Mouse (Mus musculus) ES-E14 (cell line): ENCODE measurements around the gene Sphk2. TPM values are rescaled to one million over a fixed set of nuclear protein-coding genes. Genes with fewer than 3 reads are reported as not detected.

ENCODE experiments used
- DNase-seq: peaks from one replicate; pipeline ENCODE4 v3.0.0-alpha.2; 2013; ENCODE audit warnings: low read depth, low spot score
- H3K27ac ChIP-seq: 2 replicates; pipeline ENCODE4 v1.5.1; 2012; ENCODE audit warnings: low read depth, mild to moderate bottlenecking, low read length, moderate library complexity, mixed read lengths; ENCODE audit not compliant: poor library complexity, insufficient read depth, severe bottlenecking
- H3K36me3 ChIP-seq: 2 replicates; pipeline ENCODE4 v1.6.1; 2012; ENCODE audit warnings: mild to moderate bottlenecking, low read length, moderate library complexity, mixed read lengths; ENCODE audit not compliant: control insufficient read depth, poor library complexity, insufficient read depth, severe bottlenecking
- H3K4me1 ChIP-seq, 2 experiments: fragments of 150-350 bp in 1 of 2; sonication (generic) in 1 of 2; 2 replicates each; pipeline ENCODE4 v1.6.1; 2012; ENCODE audit warnings: low read length in 2 of 2, mild to moderate bottlenecking in 1 of 2, mixed read lengths in 1 of 2; ENCODE audit not compliant: control insufficient read depth in 2 of 2, insufficient read depth in 2 of 2, poor library complexity in 1 of 2
- H3K4me3 ChIP-seq, 2 experiments: fragments of 150-350 bp in 1 of 2; sonication (generic) in 1 of 2; 2 replicates each; pipeline ENCODE4 v1.5.1; 2012; ENCODE audit warnings: low read length in 2 of 2, low read depth in 1 of 2, mild to moderate bottlenecking in 1 of 2, mixed read lengths in 1 of 2; ENCODE audit not compliant: insufficient read depth in 1 of 2, poor library complexity in 1 of 2, severe bottlenecking in 1 of 2
- H3K9ac ChIP-seq: 2 replicates; pipeline ENCODE4 v1.6.1; 2012; ENCODE audit warnings: low read depth, mild to moderate bottlenecking, low read length, mixed read lengths; ENCODE audit not compliant: poor library complexity, insufficient read depth, severe bottlenecking
- H3K9me3 ChIP-seq: fragments of 150-350 bp; sonication (generic); 2 replicates; pipeline ENCODE4 v1.6.1; 2012; ENCODE audit warnings: low read depth, mild to moderate bottlenecking, low read length; ENCODE audit not compliant: control insufficient read depth, insufficient read depth
- CHD2 ChIP-seq: IDR thresholded peaks from 2 replicates; pipeline ENCODE4 v1.6.1; 2014; ENCODE audit warnings: mild to moderate bottlenecking, low read depth, low read length, inconsistent platforms
- HCFC1 ChIP-seq: IDR thresholded peaks from 2 replicates; pipeline ENCODE4 v1.6.1; 2012; ENCODE audit warnings: low read length, inconsistent platforms, borderline replicate concordance; ENCODE audit not compliant: insufficient read depth
- MAFK ChIP-seq: IDR thresholded peaks from 2 replicates; pipeline ENCODE4 v1.6.1; 2014; ENCODE audit warnings: mild to moderate bottlenecking, low read depth, low read length, inconsistent platforms; ENCODE audit not compliant: insufficient read depth
- ZC3H11A ChIP-seq: IDR thresholded peaks from 2 replicates; pipeline ENCODE4 v1.6.1; 2012; ENCODE audit warnings: low read depth, mild to moderate bottlenecking, inconsistent platforms, low read length, borderline replicate concordance
- ZNF384 ChIP-seq: IDR thresholded peaks from 2 replicates; pipeline ENCODE4 v1.6.1; 2012; ENCODE audit warnings: low read depth, low read length, inconsistent platforms
- in situ Hi-C, 2 experiments: fragments of 600-800 bp; cut with MboI; formaldehyde crosslinking; loops; one replicate each; pipeline ENCODE4 v1.15.1; 2025; ENCODE audit warnings: low sequenced_read_pairs in 2 of 2, inconsistent platforms in 1 of 2; ENCODE audit not compliant: unreplicated experiment in 2 of 2
- total RNA-seq: library from RNA; depleted of rRNA; stranded (reverse); fragments of 300-350 nt; gene quantifications from 2 replicates; pipeline ENCODE4 v1.2.3, GENCODE M21; 2012

Gene Sphk2
- total RNA-seq, 1 experiment, result 21.5 TPM

DNA sequence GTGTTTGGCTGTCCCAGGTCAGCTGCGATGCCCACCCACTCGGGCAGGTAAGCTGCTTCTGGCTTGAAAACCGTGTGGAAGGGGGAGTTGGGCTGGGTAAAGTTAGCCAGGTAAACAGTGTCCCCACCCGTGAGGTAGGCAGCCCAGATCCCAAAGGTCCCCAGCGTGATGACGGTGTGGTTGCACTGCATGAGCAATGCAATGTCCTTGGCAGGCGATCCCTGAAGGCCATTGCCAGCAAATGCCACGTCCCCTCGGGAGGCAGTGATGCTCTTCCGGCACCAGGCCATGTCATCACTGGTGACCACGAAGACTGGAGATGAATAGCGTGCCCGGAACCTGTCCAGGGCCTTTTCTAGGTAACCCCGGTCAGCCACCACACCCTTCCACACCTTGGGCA lies 39.3 kb downstream of the Sphk2 start:
- Histone ChIP-seq H3K4me3 (no peak overlapping the region), H3K9me3 (no peaks in the 10 kb centered on the region), H3K36me3 (peaks cover 3% of the 10 kb centered on the region; the same call in 1 of the 2 replicates), H3K27ac (no peak overlapping the region), H3K9ac (no peak overlapping the region), H3K4me1 (peaks cover 0 to 9% of the 10 kb centered on the region in 2 experiments; a peak in 1 of 4 replicates)
- in situ Hi-C loops, result no loop called here
- TF ChIP-seq ZNF384, result no peak
- no peak for TF ChIP-seq HCFC1
- no peak for TF ChIP-seq MAFK
- TF ChIP-seq ZC3H11A, result no peak
- no peak for TF ChIP-seq CHD2
- DNase-seq, result no peak

DNA sequence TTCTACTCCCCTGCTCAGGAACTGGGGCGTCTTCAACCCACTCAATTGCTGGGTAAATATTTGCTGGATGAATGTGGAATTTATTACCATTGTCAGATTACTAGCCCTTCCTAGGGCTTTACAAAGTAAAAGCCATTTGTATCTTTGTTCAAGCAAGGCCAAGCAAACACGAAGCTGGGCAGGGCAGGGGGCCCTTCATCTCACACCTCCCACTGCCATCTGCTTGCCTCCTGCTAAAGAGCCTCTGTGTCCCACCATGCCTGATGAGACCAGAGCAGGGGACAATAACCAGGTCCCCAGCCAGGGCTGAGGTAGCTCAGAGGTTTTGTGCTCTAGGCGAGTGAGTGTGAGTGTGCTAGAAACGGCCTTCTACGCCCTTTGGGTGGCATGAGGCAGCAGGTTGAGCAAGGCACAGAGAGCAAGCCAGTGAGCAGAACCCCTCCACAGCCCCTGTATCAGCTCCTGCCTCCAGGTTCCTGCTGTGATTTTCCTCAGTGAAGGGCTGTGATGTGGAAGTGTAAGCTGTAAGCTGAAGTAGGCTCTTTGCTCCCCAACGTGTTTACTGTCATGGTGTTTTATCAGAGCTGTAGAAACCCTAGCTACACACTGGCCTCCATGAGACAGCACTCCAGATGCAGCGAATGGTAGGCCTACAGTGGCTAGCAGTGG lies 40.0 kb downstream of the Sphk2 start:
- Histone ChIP-seq H3K9me3 (no peaks in the 10 kb centered on the region), H3K4me1 (peaks cover 0 to 9% of the 10 kb centered on the region in 2 experiments; a peak in 1 of 4 replicates), H3K4me3 (no peak overlapping the region), H3K9ac (no peak overlapping the region), H3K27ac (no peak overlapping the region), H3K36me3 (peaks cover 3% of the 10 kb centered on the region; the same call in 1 of the 2 replicates)
- in situ Hi-C loops, result no loop called here
- DNase-seq, result no peak
- TF ChIP-seq ZC3H11A (no peak), ZNF384 (no peak), MAFK (no peak), CHD2 (no peak), HCFC1 (no peak)

DNA sequence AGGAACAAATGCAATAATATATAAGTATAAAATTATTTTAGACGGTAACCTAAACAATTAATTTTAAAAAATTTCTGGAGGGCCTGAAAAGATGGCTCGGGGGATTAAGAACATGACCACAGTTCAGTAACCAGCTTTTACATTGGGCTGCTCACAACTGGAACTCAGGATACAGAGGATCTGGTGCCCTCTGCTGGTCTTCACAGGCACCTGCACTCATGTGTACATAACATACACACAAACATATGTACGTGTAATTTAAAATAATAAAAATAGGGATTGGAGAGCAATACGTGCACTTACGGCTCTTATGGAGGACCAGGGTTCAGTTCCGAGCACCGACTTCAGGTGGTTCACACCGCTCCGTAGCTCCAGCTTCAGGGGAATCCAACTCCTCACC lies 48.9 kb downstream of the Sphk2 start:
- Histone ChIP-seq H3K27ac (no peak overlapping the region), H3K36me3 (no peaks in the 10 kb centered on the region), H3K9ac (no peak overlapping the region), H3K9me3 (no peaks in the 10 kb centered on the region), H3K4me3 (no peak overlapping the region), H3K4me1 (peaks cover 2 to 9% of the 10 kb centered on the region in 2 experiments; a peak in 2 of 4 replicates)
- DNase-seq, result no peak
- in situ Hi-C loops, result no loop called here
- TF ChIP-seq ZNF384 (no peak), HCFC1 (no peak), ZC3H11A (no peak), CHD2 (no peak), MAFK (no peak)

DNA sequence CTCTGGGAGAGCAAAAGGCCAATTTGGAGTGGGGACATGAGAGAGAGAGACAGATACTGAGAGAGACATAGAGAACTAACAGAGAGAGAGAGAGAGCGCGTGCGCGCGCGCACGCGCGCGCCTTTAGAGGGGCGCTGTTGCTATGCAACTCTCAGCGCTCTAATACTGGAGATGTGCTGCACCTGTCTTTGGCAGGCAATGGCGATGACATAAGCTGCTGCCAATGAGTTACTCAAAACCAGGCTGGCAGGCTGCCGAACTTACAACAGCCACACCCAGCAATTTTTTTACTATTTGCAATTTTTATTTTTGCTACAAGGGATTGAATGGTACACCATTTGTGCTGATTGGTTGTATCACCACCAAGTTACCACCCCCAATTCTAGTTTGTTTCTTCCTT lies 50.0 kb downstream of the Sphk2 start:
- H3K4me3 ChIP-seq, result no peak overlapping the region
- H3K27ac ChIP-seq, result no peak overlapping the region
- H3K9me3 ChIP-seq, result no peaks in the 10 kb centered on the region
- H3K4me1 ChIP-seq, result peaks cover 2 to 13% of the 10 kb centered on the region in 2 experiments; a peak in 2 of 4 replicates
- H3K9ac ChIP-seq, result no peak overlapping the region
- TF ChIP-seq ZC3H11A, result no peak
- TF ChIP-seq ZNF384, result no peak
- no peak for TF ChIP-seq MAFK
- TF ChIP-seq CHD2, result no peak
- TF ChIP-seq HCFC1, result no peak
- no peak for DNase-seq
- in situ Hi-C loops, result no loop called here
- no peaks in the 10 kb centered on the region for H3K36me3 ChIP-seq

DNA sequence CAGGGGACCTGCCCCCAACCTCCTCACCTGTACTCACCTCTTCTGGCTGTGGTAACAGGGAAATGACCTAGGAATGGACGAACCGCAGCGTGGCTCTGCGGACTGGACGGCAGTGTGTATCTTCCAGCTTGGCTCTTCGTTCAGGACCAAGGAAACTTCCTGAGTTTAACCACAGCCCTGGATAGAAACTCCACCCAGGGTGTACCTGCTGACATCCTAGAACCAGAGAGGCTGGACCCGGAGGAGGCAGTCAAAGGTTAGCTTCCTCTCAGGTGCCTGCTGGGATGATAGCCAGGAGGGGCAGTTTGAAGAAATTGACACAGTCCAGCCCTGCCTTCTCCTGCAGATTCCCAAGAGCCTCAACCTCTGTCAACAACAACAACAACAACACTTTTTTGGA lies 51.6 kb downstream of the Sphk2 start, which contains the start of gene Fut2:
Gene Fut2 (minus strand): TSS at position 234 of the 400 bp plus-strand sequence.
- Histone ChIP-seq H3K4me1 (peaks cover 2 to 13% of the 10 kb centered on the region in 2 experiments; a peak in 2 of 4 replicates), H3K36me3 (no peaks in the 10 kb centered on the region), H3K9ac (no peak within 1 kb of the TSS), H3K4me3 (no peak within 1 kb of the TSS; a peak in 1 of 4 replicates), H3K9me3 (0 out of 2 replicates have a peak, but pooled peaks cover 1% of the 10 kb centered on the region), H3K27ac (no peak within 1 kb of the TSS)
- TF ChIP-seq ZC3H11A (no peak), HCFC1 (no peak), MAFK (no peak), CHD2 (no peak), ZNF384 (no peak)
- DNase-seq, result no peak
- in situ Hi-C loops, result no loop called here
